Mouse (Mus musculus) C2C12 (cell line): ENCODE data around the gene Dgcr2.

Experiments
- CTCF ChIP-seq: IDR thresholded peaks from one replicate; pipeline ENCODE4 v1.5.1; 2011; ENCODE audit not compliant: control insufficient read depth, insufficient read depth, insufficient read length
- MAX ChIP-seq: IDR thresholded peaks from one replicate; pipeline ENCODE4 v1.6.1; 2011; ENCODE audit warnings: mild to moderate bottlenecking, control low read depth

DNA sequence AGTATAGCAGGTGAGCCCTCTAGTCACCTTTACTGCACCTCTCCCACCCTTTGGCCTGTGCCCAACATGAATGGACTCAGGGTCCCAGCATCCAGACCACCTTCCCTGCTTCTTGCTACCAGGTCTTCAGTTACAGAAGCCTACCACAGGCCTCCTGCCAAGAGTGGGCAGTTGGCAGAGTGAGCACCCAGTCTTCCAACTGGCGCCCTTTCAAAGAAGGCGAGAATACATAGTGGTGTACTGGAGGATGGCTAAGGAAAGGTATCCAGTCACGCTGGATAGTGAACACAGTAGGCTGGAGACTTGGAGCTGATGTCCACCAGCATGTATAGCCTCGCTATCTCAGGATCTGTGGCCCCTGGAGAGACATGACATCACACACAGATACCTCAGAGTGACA lies 104.3 kb downstream of the Dgcr2 start:
- TF ChIP-seq MAX (no peak), CTCF (no peak)
